Mouse (Mus musculus) mesoderm, embryonic 11.5 days (tissue): ENCODE data around the gene Hoga1.
"Not testable (repeated sequence)": the region's sequence is repeated elsewhere in the genome, so short reads cannot be mapped to it uniquely, and the experiment has no call there.

ENCODE experiments used
- DNase-seq: peaks from one replicate; pipeline ENCODE4 v3.0.0-alpha.2; 2012; ENCODE audit warnings: low read depth, low spot score

Gene Hoga1

DNA sequence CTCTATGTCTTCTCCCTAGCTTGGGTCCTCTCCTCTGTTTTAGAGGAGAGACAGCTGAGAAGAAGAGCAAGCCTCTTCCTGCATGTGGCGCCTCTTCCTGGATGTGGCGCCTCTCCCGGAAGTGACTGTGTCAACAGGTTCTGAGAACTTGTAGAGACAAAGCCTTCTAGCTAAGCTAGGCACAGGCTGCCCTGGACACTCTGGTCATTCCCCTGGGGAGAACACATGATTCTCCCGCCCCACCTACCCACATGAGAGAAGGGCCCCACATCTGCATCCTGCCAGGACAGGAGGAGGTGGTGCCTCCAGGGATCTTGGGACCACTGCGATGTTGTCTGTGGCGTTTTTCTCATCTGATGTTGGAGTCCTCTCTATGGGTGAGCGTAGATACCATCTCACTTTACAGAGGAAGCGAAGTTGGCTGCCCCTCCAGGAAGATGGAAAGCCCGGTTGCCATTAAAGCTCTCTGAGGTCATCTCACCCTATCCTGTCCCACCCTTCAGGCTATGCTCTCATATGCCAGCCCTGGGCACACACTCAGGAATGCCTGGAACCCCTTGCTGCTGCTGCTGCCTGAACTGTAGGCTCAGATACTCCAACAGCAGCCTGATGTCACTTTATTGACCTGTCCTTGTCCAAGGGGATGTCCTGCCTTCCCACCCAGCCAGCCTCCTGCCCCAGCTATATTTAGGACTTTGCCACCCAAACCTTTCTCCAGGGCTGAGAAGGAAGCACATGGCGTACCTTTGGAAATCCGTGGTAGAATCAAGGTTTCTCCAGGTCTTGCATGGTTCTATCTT lies 23.2 kb downstream of the Hoga1 start:
- DNase-seq = no peak

DNA sequence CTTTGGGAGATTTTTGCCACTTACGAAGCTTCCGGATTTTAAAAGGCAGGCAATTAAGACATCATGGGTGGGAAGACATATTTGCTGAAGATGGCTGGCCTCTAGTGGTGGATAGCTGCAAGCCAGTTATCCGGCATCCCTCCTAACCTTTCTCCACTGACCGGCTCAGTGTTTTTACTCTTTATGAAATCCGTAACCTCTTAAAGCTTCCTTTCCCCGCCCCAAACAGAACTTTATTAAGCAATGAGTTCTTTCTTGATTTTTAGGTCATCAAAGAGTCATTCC lies 23.8 kb downstream of the Hoga1 start:
- DNase-seq = no peak

DNA sequence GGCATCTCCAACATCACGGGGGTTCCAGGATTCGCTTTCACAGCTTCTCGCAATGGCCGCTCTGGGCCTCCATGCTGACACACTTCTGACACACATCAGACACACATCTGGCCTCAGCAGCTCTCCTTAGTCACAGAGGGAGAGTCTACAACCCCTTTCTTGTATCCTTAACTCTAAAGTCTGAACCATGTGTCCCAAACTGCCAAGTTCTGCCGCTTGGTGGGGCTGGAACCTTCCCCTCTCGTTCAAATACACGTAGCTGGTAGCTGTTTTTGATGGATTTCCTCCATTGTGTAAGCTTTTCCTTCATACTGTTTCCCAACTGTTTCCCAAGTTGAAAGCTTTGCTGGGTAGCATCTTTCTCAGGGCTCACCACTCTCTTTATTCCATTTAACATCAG lies 25.8 kb downstream of the Hoga1 start:
- no peak for DNase-seq

DNA sequence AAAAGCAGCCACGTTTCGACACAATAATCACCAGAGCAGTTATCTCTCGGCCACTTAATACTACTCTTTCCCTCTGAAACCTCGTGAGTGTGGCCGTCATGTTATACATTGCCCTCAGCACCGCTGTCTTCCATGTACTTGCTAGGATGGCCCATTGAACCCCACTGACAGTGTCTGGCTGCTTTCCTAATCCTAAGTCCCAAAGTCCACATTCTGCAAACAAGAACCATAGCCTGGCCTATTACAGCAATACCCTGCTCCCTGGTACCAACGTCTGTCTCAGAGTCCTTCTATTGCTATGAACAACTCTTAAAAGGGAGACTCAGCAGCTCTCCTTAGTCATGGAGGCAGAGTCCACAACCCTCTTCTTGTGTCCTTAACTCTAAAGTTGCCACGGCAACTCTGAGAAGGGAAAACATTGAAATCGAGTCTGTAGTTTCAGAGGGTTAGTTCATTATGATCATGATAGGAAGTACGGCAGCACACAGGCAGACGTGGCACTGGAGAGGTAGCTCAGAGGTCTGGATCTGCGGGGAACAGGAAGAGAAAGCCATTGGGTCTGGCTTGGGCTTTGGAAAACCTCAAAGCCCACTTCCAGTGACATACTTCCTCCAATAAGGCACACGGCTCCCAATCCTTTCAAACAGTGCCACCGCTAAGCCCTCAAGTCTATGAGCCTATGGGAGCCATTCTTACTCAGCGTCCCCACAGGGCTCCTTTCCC lies 26.6 kb downstream of the Hoga1 start:
- DNase-seq = no peak

DNA sequence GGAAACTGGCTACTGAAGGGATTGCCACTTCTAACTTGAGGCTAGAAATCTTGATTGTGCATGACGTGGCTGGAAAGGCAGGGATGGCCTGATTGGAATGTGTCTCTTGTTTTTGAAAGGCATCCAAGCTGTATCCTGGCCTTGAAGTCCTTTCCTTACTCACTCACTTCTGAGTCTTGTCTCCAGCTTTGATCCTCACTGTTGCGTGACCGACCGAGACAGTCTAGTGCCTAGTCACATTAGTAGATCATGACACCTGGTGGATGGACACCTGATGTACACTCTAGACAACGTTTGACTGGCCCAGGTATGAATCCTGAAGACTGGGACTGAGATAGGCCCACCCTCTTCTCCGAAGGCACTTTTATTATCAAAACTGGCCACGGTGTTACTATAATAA lies 27.4 kb downstream of the Hoga1 start:
- DNase-seq = no peak

DNA sequence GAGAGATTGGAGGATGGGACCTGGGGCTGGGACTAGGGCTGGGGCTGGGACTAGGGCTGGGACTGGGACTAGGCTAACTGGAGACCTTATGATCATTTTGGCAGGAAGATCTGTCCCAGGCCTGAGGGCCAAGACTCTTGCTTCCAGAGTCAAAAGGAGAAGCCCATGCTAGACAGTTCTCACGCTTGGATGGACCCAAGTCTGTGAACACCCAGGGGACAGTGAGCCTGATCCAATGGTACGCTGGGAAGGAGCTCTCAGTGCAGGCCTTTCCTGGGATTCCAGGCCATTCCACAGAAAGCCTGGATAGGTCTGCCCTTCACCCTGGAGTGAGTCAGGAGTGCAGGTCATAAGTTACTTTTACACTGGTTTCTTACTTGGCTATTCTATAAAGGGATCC lies 29.6 kb downstream of the Hoga1 start:
- no peak for DNase-seq

DNA sequence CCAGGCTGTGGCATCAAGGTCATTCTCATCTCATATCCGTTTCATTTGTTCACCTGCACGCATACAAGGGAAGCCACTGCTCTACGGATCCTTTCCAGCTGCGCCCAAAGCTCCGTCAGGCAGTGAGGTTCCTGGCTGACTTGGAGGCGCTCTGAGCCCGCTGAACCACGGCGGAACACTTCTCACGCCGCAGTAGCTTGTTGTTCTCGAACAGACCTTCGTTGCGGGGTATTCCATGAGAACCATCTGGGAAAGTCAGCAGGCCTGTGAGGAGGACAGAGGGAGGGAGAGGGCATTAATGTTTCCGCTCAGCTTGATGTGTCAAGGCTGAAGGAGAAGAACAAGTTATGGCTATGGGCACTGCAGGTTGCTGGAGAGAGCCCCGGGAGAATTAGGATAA lies 30.6 kb downstream of the Hoga1 start:
- DNase-seq = no peak

DNA sequence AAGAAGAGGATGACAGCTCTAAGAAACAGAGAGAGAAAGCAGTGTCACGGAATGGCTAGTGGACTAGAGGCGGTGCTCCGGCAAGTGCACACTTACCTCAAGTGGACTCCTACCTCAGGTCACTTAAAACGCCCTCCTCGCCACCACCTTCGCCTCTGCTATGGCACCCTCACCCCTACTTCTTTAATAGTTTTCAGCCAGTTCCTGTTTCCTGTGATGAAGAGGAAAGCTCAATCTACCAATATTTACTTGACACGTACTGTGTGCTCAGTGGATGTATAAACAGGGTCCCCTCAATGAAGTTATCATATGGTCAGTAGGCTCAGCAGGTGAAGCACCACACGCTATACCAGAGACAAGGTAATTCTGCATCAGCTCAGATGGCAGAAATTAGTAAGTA lies 33.2 kb downstream of the Hoga1 start:
- DNase-seq = no peak

DNA sequence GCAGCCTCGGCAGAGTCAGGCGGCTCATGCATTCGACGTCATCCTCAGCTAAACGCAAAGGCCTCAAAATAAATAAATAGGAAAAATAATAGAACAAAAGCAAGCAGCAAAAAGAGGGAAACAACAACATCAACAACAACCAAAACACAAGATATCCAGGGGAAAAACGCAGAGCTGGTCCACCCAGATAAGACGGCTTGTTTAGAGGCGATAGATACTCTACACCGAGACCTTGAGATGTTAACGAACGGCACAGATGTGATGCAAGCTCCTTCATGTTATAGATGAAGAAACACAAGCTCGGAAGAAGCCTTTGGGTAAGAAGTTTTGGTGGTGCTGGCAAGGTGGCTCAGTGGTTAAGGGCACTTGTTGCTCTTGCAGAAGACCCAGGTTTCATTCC lies 33.6 kb downstream of the Hoga1 start:
- DNase-seq = no peak

DNA sequence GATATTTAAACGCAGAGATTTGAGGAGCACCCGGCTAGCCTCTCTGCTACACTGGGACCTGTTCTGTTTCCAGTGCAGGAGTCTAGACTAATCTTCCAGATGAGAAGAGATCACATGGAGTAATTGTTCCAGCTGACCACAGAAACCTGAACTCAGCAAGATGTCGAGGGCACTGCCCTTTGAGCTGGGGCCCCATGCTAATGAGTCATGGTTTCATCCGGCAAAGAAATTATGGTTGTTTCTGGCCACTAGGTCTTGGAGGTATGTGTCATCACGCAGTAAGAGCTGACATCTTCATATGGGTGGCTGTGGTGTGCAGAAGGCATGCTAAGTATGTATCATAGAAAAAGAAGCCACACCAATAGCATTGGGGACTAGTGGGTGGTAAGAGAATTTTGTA lies 34.5 kb downstream of the Hoga1 start:
- no peak for DNase-seq

DNA sequence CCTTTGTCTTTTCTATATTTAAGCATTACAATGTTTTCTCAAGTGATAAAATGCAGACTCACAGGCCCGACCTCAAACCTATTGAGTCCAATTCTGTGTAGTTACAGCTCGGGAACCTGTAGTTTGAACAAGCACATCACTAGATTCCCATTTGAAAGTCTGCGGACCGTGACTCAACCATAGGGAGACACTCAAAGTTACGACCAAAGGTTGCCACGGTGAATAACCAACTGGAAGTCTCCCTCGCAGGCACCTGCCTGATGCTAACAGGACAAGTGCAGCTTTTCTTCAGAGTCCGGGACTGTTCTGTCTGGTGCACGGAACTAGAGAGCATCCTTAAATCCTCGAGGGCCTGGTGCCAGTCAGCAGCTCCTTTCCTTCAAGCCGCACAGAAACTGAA lies 35.1 kb downstream of the Hoga1 start:
- no peak for DNase-seq

DNA sequence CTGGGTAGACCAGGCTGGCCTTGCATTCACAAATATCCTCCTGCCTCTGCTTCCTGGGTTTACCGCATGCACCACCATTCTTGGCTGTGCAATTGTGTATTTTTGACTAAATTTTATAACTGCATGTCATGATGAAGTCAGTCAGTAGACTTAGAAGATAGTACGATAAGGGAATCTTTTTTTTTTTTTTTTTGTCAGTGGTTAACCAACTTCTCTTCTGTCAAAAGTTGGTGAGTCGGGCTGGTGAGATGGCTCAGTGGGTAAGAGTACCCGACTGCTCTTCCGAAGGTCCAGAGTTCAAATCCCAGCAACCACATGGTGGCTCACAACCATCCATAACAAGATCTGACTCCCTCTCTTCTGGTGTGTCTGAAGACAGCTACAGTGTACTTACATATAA lies 36.2 kb downstream of the Hoga1 start:
- DNase-seq = not testable (repeated sequence)

DNA sequence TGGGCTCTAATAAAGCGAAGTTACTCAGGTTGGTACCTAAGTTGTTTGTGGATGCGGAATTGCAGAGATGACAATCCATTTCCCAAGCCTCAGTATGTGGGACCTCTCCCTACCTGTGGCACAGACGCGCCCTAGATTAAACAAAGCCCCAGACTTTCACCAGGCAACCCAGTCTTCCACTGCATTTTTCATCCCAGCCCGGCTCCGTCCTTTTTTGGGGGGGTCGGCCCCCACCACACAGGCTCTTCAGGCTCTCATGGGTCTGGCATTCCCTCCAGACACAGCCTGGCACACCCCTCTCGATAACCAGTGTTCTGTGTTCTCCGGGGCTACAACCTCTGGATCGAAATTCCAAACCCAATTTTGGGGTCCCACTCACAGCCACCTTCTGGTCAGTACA lies 40.3 kb downstream of the Hoga1 start:
- no peak for DNase-seq

DNA sequence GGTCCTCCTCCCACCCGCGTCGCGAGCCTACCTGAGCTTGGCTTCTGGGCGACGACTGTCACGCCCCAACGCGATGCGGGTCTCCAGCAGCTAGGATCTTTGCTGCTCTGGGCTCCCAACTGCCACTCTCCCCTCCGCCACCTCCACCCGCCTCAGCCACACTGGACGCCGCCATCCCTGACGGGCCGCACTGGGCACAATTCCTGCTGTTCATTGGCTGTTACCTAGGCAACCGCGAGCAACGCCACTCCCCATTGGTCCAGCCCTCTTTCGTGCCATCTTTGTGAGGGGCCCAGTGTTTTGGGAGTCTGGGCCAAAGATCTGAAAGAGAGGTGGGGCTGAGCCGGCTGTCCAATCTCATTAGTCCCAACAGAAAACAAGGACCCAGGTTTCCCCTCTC lies 40.8 kb downstream of the Hoga1 start, which contains the start of gene Morn4:
Gene Morn4 (minus strand): TSS at position 192 of the 400 bp plus-strand sequence.
- peak; percentile 95 for DNase-seq

DNA sequence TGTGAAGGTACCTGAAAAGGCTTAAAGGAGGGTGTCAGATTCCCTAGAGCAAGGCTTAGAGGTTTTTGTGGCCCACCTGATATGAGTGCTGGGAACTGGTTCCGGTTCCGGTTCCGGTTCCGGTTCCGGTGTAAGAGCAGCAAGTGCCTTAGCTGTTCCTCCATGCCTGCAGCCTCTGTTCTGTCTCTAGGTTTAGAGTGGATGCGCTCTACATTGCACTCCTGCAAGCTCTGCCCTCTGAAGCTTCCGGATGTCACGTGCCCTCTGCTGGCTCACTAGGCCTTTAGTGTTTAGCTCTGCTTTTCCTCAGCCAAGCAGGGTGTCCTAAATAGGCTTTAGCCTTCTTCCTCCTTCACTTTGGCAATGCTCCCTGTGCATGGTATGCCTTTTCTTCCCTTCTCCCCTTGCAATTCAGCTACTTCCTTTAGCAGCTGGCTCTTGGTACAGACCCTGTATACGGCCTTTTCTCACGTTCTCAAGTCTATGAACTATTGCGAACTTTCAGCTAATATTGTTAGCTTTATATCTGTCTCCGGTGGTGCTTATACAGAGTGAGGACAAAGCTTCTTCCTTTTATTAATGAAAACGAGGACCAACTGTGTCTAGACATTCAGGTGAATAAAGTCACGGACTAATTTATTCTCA lies 43.8 kb downstream of the Hoga1 start:
- DNase-seq = peak; percentile 48

DNA sequence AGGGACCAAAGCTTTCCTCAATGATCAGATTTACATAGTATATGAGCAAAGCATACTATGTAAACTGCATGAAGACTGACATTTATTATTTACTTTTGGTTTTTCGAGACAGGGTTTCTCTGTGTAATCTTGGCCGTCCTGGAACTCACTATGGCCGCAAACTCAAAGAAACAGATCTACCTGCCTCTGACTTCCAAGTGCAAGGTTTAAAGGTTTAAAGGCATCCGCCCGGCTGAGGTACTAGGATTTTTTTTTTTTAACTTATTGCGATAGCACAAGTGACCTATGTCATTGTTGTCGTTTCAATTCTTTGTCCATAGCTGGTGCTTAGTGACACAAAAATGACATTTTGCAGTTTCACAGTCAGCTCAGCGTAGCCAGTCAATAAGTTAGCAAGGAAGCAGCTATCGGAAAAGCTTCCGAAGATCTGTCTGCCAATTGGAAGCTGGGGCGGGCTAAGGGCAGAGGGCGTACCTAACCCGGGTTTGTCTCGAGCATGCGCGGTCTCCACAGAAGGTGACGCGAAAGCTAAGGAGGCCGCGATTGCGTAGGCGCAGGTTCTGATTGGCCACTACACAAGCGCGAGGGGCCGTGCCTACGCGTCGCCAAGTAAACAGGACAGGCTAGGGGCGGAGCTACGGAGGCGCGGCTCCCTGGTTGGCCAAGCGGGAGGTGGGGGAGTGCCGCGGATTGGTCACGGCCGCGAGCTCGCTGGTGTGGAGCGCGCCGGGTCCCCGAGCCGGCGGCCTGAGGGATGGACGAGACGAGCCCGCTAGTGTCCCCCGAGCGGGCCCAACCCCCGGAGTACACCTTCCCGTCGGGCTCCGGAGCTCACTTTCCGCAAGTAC lies 44.6 kb downstream of the Hoga1 start, which contains the start of gene Pi4k2a:
Gene Pi4k2a (plus strand): TSS at position 723 of the 848 bp plus-strand sequence.
- DNase-seq = peak; percentile 100

DNA sequence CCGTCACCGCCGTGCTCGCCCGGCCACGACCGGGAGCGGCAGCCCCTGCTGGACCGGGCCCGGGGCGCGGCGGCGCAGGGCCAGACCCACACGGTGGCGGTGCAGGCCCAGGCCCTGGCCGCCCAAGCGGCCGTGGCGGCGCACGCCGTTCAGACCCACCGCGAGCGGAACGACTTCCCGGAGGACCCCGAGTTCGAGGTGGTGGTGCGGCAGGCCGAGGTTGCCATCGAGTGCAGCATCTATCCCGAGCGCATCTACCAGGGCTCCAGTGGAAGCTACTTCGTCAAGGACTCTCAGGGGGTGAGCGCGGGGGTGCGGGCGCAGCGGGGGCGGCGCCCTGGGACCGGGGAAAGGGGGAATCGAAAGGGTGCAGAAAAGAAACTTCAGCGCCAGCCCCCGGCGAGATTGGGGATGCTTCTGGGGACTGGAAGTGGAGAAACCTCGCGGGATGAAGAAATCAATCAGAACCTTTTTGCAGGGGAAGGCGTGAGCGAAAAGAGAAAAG lies 45.3 kb downstream of the Hoga1 start:
- DNase-seq = peak; percentile 37

DNA sequence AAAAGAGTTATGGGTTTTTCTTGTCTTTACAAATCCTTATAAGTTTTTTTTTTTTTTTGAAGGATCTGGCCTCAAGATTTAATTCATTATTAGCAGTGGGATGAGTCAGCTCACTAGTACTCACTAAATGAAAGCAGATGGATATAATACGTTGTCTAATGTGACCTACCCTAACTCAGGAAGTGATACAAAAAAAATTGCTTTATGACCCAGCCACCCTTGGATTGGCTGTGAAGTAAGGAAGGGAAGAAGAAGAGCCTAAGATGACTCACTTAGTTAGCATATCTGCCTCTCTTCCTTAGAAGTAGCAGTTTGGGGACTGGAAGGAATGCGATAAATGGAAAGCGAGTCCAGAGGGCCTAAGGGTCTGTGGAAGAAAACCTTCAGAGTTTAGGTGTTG lies 54.0 kb downstream of the Hoga1 start:
- DNase-seq = no peak

DNA sequence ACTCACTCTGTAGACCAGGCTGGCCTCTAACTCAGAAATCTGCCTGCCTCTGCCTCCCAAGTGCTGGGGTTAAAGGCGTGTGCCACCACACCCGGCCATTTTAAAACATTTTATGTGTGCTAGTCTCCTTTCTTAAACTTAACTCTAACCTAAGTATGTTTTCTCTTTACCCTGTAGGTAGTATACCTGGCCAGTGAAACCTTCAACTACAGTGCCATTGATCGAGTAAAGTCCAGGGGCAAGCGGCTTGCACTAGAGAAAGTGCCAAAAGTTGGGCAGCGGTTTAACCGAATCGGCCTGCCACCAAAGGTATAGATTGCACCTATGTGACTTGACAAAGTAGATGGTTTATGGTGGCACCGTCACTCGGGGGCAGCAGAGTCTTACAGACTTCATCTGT lies 59.3 kb downstream of the Hoga1 start:
- DNase-seq = no peak

DNA sequence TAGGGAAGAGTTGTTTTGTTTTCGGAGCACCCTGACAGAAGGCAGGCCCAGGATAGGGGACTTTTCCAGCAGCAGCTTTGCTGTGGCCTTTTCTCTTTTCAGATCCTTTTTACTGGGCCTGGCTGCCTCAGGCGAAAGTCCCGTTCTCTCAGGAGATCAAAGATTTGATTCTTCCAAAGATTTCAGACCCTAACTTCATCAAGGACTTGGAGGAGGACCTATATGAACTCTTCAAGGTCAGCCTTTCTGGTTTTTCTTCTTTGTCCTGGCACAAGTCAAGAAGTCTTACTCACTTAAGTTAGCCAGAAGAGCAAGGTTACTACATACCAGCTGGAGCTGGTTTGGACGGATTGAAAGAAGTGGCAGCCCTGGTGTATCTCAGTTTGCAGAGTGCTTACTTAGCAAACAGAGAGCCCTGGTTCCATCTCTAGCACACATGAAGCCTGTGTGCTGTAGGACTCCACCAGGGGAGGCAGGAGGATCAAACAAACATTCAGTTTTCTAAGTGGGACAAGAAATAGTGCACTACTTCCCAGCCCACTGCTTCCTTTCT lies 70.4 kb downstream of the Hoga1 start:
- no peak for DNase-seq

DNA sequence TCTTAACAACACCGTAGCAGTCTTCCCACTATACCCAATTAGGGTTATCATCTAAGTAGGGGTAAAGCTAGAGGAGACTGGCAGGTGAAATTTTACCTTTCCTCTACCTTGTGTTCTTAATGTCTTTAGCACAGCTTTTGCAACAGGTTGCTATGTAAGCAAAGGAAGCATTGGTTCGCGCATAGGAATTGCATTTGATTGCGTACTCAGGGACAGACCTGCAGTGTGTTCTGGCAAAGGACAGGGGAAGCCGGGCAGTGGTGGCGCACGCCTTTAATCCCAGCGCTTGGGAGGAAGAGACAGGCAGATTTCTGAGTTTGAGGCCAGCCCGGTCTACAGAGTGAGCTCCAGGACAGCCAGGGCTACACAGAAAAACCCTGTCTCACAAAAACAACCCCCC lies 72.7 kb downstream of the Hoga1 start:
- no peak for DNase-seq
